Mouse (Mus musculus): ENCODE results near the gene Kank3. TPM values are rescaled to one million over a fixed set of nuclear protein-coding genes. Genes with fewer than 3 reads are reported as not detected.

Kank3 gene
- polyA plus RNA-seq, 1 experiment from 2014 or later, result 34.4 TPM

DNA sequence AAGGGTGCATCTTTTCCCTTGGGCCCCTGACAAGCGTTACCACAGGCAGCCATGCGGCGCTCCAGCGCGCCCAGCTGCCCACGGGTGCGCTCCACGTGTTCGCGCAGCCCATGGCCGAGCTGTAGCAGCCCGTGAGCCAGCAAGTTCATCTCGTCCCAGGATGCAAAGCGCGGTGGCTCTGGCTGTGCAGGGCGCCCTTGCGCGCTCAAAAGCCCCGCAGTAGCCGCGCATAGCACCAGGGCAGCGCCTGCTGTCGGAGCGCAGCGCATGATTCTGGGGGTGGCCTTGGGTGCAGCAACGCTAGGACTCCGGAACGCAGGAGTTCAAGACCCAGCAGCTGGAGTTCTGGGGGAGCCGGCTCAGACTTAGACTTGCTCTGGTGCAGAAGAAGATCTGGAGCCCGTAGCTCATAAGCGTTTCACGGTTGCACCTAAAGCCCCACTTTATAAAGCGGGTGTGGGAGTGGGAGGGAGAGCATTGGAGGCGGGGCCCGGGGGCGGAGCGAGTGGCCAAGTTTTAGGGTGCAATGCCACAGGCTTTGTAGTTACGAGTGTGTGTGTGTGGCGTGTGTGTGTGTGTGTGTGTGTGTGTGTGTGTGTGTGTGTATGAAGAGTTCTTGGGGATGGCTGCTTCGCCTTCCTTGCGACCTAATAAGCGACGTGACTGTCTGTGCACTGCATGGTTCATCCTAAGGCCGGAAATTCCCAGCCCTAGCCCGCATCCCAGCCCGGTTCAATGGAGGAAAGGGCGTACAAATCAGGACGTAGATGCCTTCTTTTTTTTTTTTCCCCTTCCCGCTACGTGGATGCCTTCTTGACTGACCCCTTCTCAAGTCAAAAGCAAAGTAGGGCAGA, 29.0 kb upstream of the Kank3 start, which contains the start of gene Angptl4:
Gene Angptl4, minus strand, starts transcription at position 707 of the 854 bp plus-strand sequence.
- Histone ChIP-seq H3K9me3 (no peaks in the 10 kb centered on the region), H3K9ac (peak within 1 kb of the TSS; percentile 74), H3K4me2 (peak within 1 kb of the TSS; percentile 84), H3K4me3 (peak within 1 kb of the TSS; percentile 55), H3K4me1 (peaks cover 61% of the 10 kb centered on the region), H3K27me3 (no peaks in the 10 kb centered on the region), H3K27ac (peak within 1 kb of the TSS; percentile 94), H3K36me3 (peaks cover 24% of the 10 kb centered on the region)
- peak; percentile 28; the same call in 1 of the 2 replicates for ATAC-seq (ENCODE audit: insufficient number of reproducible peaks, insufficient read depth, low FRiP score, low TSS enrichment, low read depth)
- 1% methylated on average over 50 of the region's 50 CpGs for WGBS

DNA sequence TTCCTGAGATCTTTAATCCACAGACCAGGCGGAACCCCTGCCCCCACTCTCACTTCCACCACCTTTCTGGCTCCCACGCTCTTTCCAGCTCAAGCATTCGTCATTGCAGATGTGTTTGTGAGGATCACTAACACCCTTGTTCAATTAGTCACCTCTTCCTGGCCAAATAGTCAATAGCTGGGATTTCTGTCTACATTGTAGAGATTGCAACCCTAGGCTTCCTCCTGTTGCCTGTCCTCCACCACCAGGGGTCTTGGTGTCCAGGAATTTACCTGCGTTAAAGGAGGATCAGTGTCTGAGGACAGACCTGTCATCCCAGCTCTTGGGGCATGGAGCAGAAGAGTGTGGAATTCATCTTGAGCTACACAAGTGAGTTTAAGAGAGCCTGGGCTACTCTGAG, 28.3 kb upstream of the Kank3 start:
- ATAC-seq (ENCODE audit: insufficient number of reproducible peaks, insufficient read depth, low FRiP score, low TSS enrichment, low read depth), result no peak
- Histone ChIP-seq H3K36me3 (peaks cover 17% of the 10 kb centered on the region), H3K9ac (peak overlapping the region; percentile 74), H3K4me2 (peak overlapping the region; percentile 84), H3K4me1 (peaks cover 61% of the 10 kb centered on the region), H3K27me3 (no peaks in the 10 kb centered on the region), H3K27ac (peak overlapping the region; percentile 94), H3K4me3 (peak overlapping the region; percentile 55), H3K9me3 (no peaks in the 10 kb centered on the region)
- 33% methylated on average over 4 of the region's 4 CpGs for WGBS

- Histone ChIP-seq H3K4me1 (peaks cover 51% of the 10 kb centered on the region), H3K27me3 (no peaks in the 10 kb centered on the region), H3K4me2 (no peak overlapping the region), H3K9me3 (no peaks in the 10 kb centered on the region), H3K27ac (peak overlapping the region; percentile 16), H3K9ac (no peak overlapping the region), H3K4me3 (no peak overlapping the region), H3K36me3 (peaks cover 3% of the 10 kb centered on the region)
- no peak for ATAC-seq (ENCODE audit: insufficient number of reproducible peaks, insufficient read depth, low FRiP score, low TSS enrichment, low read depth)
These were observed 26.9 kb upstream of the Kank3 start for GRCm38 (mm10) chr17:33783408-33783807.

- no peaks in the 10 kb centered on the region for H3K9me3 ChIP-seq
- H3K27me3 ChIP-seq, result no peaks in the 10 kb centered on the region
- no peak overlapping the region for H3K4me3 ChIP-seq
- H3K27ac ChIP-seq, result no peak overlapping the region
- H3K4me1 ChIP-seq, result peaks cover 38% of the 10 kb centered on the region
- 87% methylated on average over 2 of the region's 2 CpGs for WGBS
- no peak overlapping the region for H3K4me2 ChIP-seq
- H3K9ac ChIP-seq, result no peak overlapping the region
- no peaks in the 10 kb centered on the region for H3K36me3 ChIP-seq
- ATAC-seq (ENCODE audit: insufficient number of reproducible peaks, insufficient read depth, low FRiP score, low TSS enrichment, low read depth), result no peak
These were observed 25.4 kb upstream of the Kank3 start for GRCm38 (mm10) chr17:33784939-33785338.

- H3K9me3 ChIP-seq, result no peaks in the 10 kb centered on the region
- H3K4me3 ChIP-seq, result no peak overlapping the region
- H3K9ac ChIP-seq, result no peak overlapping the region
- H3K27ac ChIP-seq, result no peak overlapping the region
- ATAC-seq (ENCODE audit: insufficient number of reproducible peaks, insufficient read depth, low FRiP score, low TSS enrichment, low read depth), result no peak
- no peak overlapping the region for H3K4me2 ChIP-seq
- H3K27me3 ChIP-seq, result no peaks in the 10 kb centered on the region
- 83% methylated on average over 18 of the region's 18 CpGs for WGBS
- peaks cover 23% of the 10 kb centered on the region for H3K4me1 ChIP-seq
- no peaks in the 10 kb centered on the region for H3K36me3 ChIP-seq
These were observed 23.9 kb upstream of the Kank3 start for GRCm38 (mm10) chr17:33786375-33786774.

GRCm38 (mm10) chr17:33788732-33789131, 21.6 kb upstream of the Kank3 start:
- Histone ChIP-seq H3K9ac (no peak overlapping the region), H3K27ac (no peak overlapping the region), H3K4me2 (no peak overlapping the region), H3K4me1 (peaks cover under 1% of the 10 kb centered on the region; the same call in 1 of the 2 replicates), H3K4me3 (no peak overlapping the region), H3K27me3 (no peaks in the 10 kb centered on the region), H3K9me3 (no peaks in the 10 kb centered on the region), H3K36me3 (no peaks in the 10 kb centered on the region)
- no peak for ATAC-seq (ENCODE audit: insufficient number of reproducible peaks, insufficient read depth, low FRiP score, low TSS enrichment, low read depth)
- 50% methylated on average over 4 of the region's 4 CpGs for WGBS

GRCm38 (mm10) chr17:33798306-33798705, 12.0 kb upstream of the Kank3 start:
- Histone ChIP-seq H3K4me3 (no peak overlapping the region), H3K36me3 (no peaks in the 10 kb centered on the region), H3K27ac (no peak overlapping the region), H3K9me3 (no peaks in the 10 kb centered on the region), H3K4me1 (no peaks in the 10 kb centered on the region), H3K9ac (no peak overlapping the region), H3K4me2 (no peak overlapping the region), H3K27me3 (no peaks in the 10 kb centered on the region)
- no peak for ATAC-seq (ENCODE audit: insufficient number of reproducible peaks, insufficient read depth, low FRiP score, low TSS enrichment, low read depth)
- 50% methylated on average over 3 of the region's 3 CpGs for WGBS

- no peak for ATAC-seq (ENCODE audit: insufficient number of reproducible peaks, insufficient read depth, low FRiP score, low TSS enrichment, low read depth)
- 45% methylated on average over 1 of the region's 1 CpGs for WGBS
- no peak overlapping the region for H3K4me2 ChIP-seq
- H3K9ac ChIP-seq, result no peak overlapping the region
- H3K36me3 ChIP-seq, result no peaks in the 10 kb centered on the region
- H3K4me1 ChIP-seq, result no peaks in the 10 kb centered on the region
- no peak overlapping the region for H3K4me3 ChIP-seq
- no peaks in the 10 kb centered on the region for H3K27me3 ChIP-seq
- H3K27ac ChIP-seq, result no peak overlapping the region
- H3K9me3 ChIP-seq, result no peaks in the 10 kb centered on the region
These were observed 11.0 kb upstream of the Kank3 start for GRCm38 (mm10) chr17:33799277-33799676.

DNA sequence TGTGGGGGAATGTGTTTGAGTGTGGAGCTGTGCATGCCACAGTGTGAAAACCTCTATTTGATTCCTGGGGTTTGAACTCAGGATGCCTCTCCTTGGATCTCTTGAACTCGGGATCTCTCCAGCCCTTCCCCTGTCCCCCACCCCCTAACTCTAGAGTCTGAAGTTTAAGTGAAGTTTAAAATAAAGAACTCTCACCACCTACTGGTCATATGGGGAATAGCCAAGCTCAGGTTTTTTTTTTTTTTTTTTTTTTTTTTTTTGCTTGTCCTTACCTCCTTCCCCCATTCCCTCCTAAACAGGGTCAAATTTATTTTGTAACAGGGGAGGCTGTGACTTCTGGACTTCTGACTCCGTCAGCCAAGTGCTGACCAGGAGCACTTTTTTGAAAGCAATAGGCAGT, 8.1 kb upstream of the Kank3 start:
- ATAC-seq (ENCODE audit: insufficient number of reproducible peaks, insufficient read depth, low FRiP score, low TSS enrichment, low read depth), result no peak
- no peaks in the 10 kb centered on the region for H3K27me3 ChIP-seq
- no peaks in the 10 kb centered on the region for H3K4me1 ChIP-seq
- 3% methylated on average over 2 of the region's 2 CpGs for WGBS
- H3K36me3 ChIP-seq, result no peaks in the 10 kb centered on the region
- no peak overlapping the region for H3K4me3 ChIP-seq
- H3K4me2 ChIP-seq, result no peak overlapping the region
- no peak overlapping the region for H3K9ac ChIP-seq
- H3K27ac ChIP-seq, result no peak overlapping the region
- no peaks in the 10 kb centered on the region for H3K9me3 ChIP-seq

DNA sequence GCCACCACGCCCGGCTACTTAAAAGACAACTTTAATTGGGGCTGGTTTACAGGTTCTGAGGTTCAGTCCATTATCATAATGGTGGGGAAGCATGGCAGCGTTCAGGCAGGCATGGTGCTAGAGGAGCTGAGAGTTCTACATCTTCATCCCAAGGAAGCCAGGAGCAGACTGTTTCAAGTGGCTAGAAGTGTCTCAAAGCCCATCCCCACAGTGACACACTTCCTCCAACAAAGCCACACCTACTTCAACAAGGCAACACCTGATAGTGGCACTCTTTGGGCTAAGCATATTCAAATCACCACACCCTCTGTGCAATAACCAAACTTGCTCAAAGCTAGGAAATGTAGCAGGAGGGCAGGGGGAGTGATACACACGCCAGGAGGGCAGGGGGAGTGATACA, 6.1 kb upstream of the Kank3 start:
- H3K4me2 ChIP-seq, result no peak overlapping the region
- 56% methylated on average over 4 of the region's 4 CpGs for WGBS

GRCm38 (mm10) chr17:33804745-33805144, 5.6 kb upstream of the Kank3 start:
- Histone ChIP-seq H3K27ac (no peak overlapping the region), H3K4me3 (no peak overlapping the region), H3K27me3 (no peaks in the 10 kb centered on the region), H3K36me3 (no peaks in the 10 kb centered on the region), H3K9ac (no peak overlapping the region), H3K4me2 (no peak overlapping the region), H3K9me3 (no peaks in the 10 kb centered on the region), H3K4me1 (no peaks in the 10 kb centered on the region)
- no peak for ATAC-seq (ENCODE audit: insufficient number of reproducible peaks, insufficient read depth, low FRiP score, low TSS enrichment, low read depth)
- 50% methylated on average over 1 of the region's 1 CpGs for WGBS

More for the DNA sequence above, 6.1 kb upstream of the Kank3 start:
- Histone ChIP-seq H3K9ac (no peak overlapping the region), H3K4me1 (no peaks in the 10 kb centered on the region), H3K36me3 (no peaks in the 10 kb centered on the region), H3K4me3 (no peak overlapping the region), H3K27ac (no peak overlapping the region), H3K27me3 (no peaks in the 10 kb centered on the region), H3K9me3 (no peaks in the 10 kb centered on the region)
- no peak for ATAC-seq (ENCODE audit: insufficient number of reproducible peaks, insufficient read depth, low FRiP score, low TSS enrichment, low read depth)

- Histone ChIP-seq H3K36me3 (no peaks in the 10 kb centered on the region), H3K9me3 (no peaks in the 10 kb centered on the region), H3K27me3 (no peaks in the 10 kb centered on the region), H3K4me1 (peaks cover 9% of the 10 kb centered on the region), H3K4me3 (no peak overlapping the region), H3K9ac (no peak overlapping the region), H3K4me2 (no peak overlapping the region), H3K27ac (no peak overlapping the region)
- WGBS, result 58% methylated on average over 9 of the region's 9 CpGs
- no peak for ATAC-seq (ENCODE audit: insufficient number of reproducible peaks, insufficient read depth, low FRiP score, low TSS enrichment, low read depth)
These were observed 3.0 kb upstream of the Kank3 start for GRCm38 (mm10) chr17:33807181-33807888.

Measured in embryonic facial prominence, embryonic 13.5 days (tissue).